Mouse (Mus musculus): ENCODE data around the gene Mgll. TPM values are rescaled to one million over a fixed set of nuclear protein-coding genes. Genes with fewer than 3 reads are reported as not detected.
A peak's percentile ranks its signal among the peaks of the same experiment; 100 is the strongest.

Gene Mgll
- polyA plus RNA-seq, 1 experiment from 2014 or later: 104 TPM

DNA sequence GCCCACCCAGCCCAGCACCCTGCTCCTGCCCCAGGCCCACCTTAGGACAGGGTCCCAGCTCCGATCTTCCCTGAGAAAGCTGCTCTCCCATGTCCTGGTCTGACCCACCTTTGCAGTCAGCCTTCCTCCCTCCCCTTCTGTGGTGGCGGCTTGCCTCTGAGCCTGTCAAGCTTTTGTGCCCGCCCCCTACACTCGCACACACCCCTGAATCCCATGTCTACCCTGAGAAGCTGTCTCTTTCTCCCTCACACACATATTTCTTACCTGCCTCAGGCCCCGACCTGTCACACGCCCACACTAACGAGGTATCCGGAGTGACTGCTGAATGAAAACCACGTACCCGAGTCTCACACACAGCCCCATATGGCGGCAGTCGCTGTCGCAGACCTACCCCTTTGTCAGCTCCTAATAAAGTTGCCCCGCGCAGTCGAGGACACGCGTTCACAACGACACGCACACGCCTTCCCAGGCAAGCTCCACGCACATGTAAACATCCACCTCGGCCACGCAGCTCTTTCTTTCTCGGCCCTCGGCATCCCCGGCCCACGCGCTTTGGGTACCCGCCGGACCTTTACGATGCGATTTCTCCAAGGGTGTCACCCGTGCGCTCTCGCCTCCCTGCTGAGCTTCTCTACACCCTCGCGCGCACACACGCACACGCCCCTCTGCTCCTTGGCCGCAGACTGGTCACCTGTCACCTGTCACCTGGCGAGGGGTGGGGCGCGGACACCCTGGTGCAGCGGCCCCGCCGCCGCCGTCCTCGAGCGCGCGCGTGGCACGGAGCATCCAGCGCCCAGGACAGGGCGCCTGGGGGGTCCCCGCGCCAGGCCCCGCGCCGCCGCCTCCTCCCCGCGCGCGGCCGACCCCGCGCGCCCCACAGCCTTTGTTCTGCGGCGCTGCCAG is 150.0 kb downstream of the Mgll start:
- peak; percentile 39; the same call in 1 of the 2 replicates for ATAC-seq (ENCODE audit: insufficient number of reproducible peaks, insufficient read depth, low FRiP score, low read depth)
- 1% methylated on average over 74 of the region's 74 CpGs for WGBS
- Histone ChIP-seq H3K4me1 (ENCODE audit: control insufficient read depth, insufficient read depth, low read length) (peaks cover 16% of the 10 kb centered on the region; the same call in 1 of the 2 replicates), H3K4me2 (replicated peaks; ENCODE audit: low read depth, low read length) (peak overlapping the region; percentile 96), H3K9ac (replicated peaks; ENCODE audit: low read depth, low read length) (peak overlapping the region; percentile 77), H3K4me3 (ENCODE audit: low read depth, low read length) (peak overlapping the region; percentile 65), H3K27ac (ENCODE audit: low read length) (no peak overlapping the region), H3K27me3 (ENCODE audit: control insufficient read depth, insufficient read depth, low read length) (no peaks in the 10 kb centered on the region), H3K36me3 (ENCODE audit: control insufficient read depth, insufficient read depth, low read length) (no peaks in the 10 kb centered on the region), H3K9me3 (ENCODE audit: control insufficient read depth, low read depth, low read length) (no peaks in the 10 kb centered on the region)

DNA sequence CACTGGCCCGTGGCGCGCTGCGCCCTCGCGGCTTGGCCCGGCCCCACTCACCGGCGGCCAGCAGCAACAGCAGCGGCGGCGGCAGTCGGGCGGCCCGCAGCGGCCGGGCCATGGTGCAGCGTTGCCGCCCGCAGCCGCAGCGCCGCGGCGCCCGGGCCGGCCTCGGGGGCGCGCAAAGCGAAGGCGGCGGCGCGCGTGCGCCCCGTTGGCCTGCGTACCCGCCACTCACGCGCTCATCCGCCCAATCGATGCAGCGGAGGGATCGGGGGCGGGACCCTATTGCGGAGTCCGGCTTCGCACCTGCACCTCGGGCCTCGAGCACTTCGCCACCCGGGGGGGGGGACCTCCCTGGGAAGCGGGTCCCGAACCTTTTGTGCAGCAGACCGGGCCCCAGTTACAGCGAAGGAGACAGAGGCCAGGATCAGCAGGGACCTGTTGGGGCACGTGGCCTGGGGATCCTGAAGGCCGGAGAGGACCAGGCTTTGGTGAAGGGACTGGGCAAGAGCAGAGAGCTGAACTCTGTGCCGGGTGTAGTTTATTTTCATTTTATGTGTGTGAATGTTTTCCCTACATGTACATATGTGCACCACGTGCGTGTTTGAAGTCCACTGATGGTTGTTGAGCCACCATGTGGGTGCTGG is 150.8 kb downstream of the Mgll start, which contains the start of gene Podxl2:
Gene Podxl2, minus strand, starts transcription at position 177 of the 641 bp plus-strand sequence.
- Histone ChIP-seq H3K9ac (replicated peaks; ENCODE audit: low read depth, low read length) (peak within 1 kb of the TSS; percentile 77), H3K27ac (ENCODE audit: low read length) (no peak within 1 kb of the TSS), H3K4me3 (ENCODE audit: low read depth, low read length) (peak within 1 kb of the TSS; percentile 65), H3K9me3 (ENCODE audit: control insufficient read depth, low read depth, low read length) (no peaks in the 10 kb centered on the region), H3K4me2 (replicated peaks; ENCODE audit: low read depth, low read length) (peak within 1 kb of the TSS; percentile 96), H3K4me1 (ENCODE audit: control insufficient read depth, insufficient read depth, low read length) (peaks cover 16% of the 10 kb centered on the region; the same call in 1 of the 2 replicates), H3K36me3 (ENCODE audit: control insufficient read depth, insufficient read depth, low read length) (no peaks in the 10 kb centered on the region), H3K27me3 (ENCODE audit: control insufficient read depth, insufficient read depth, low read length) (no peaks in the 10 kb centered on the region)
- 4% methylated on average over 59 of the region's 63 CpGs for WGBS
- peak; percentile 70 for ATAC-seq (ENCODE audit: insufficient number of reproducible peaks, insufficient read depth, low FRiP score, low read depth)

Other genes starting within 250 kb of the Mgll start
- 217 and 245 TPM in 2 replicates for gene Sec61a1, start 205.5 kb upstream of the Mgll start, polyA plus RNA-seq (2014; fragmentation: Nextera tagmentation; extraction: Ambion mirVana)
- not detected in 2 replicates for gene Kbtbd12, start 86.5 kb upstream of the Mgll start, polyA plus RNA-seq (2014; fragmentation: Nextera tagmentation; extraction: Ambion mirVana)
- gene Abtb1, start 117.6 kb downstream of the Mgll start, polyA plus RNA-seq (2014; fragmentation: Nextera tagmentation; extraction: Ambion mirVana): 23.4 and 24.1 TPM in 2 replicates
- gene Podxl2, start 150.6 kb downstream of the Mgll start, polyA plus RNA-seq (2014; fragmentation: Nextera tagmentation; extraction: Ambion mirVana): 79.8 and 85.3 TPM in 2 replicates
- 112 and 114 TPM in 2 replicates for gene Mcm2, start 174.4 kb downstream of the Mgll start, polyA plus RNA-seq (2014; fragmentation: Nextera tagmentation; extraction: Ambion mirVana)
- 55.1 and 55.6 TPM in 2 replicates for gene Tpra1, start 177.8 kb downstream of the Mgll start, polyA plus RNA-seq (2014; fragmentation: Nextera tagmentation; extraction: Ambion mirVana)